Mouse (Mus musculus) embryonic facial prominence, embryonic 13.5 days (tissue): Measurements from ENCODE around the gene Arid1a. TPM values are rescaled to one million over a fixed set of nuclear protein-coding genes. Genes with fewer than 3 reads are reported as not detected.

ENCODE experiments used
- ATAC-seq: fragments of 200-750 bp; cut with Nextera tagmentation; 2 replicates; pipeline ENCODE4 v1.8.0; 2017; ENCODE audit warnings: low read depth; ENCODE audit not compliant: insufficient number of reproducible peaks, insufficient read depth, low FRiP score, low TSS enrichment
- H3K27ac ChIP-seq: fragments of 300-500 bp; sonication (generic); 2 replicates; pipeline ENCODE4 v1.5.1; 2015; ENCODE audit warnings: moderate library complexity, mild to moderate bottlenecking, inconsistent platforms
- H3K27me3 ChIP-seq: fragments of 300-500 bp; sonication (generic); 2 replicates; pipeline ENCODE4 v1.6.1; 2015; ENCODE audit warnings: mild to moderate bottlenecking, inconsistent platforms
- H3K36me3 ChIP-seq: fragments of 300-500 bp; sonication (generic); 2 replicates; pipeline ENCODE4 v1.6.1; 2015; ENCODE audit warnings: mild to moderate bottlenecking, inconsistent platforms
- H3K4me1 ChIP-seq: fragments of 300-500 bp; sonication (generic); 2 replicates; pipeline ENCODE4 v1.6.1; 2015; ENCODE audit warnings: inconsistent platforms
- H3K4me2 ChIP-seq: fragments of 300-500 bp; sonication (generic); 2 replicates; pipeline ENCODE4 v1.6.1; 2015; ENCODE audit warnings: moderate library complexity, mild to moderate bottlenecking, inconsistent platforms
- H3K4me3 ChIP-seq: fragments of 300-500 bp; sonication (generic); 2 replicates; pipeline ENCODE4 v1.5.1; 2015; ENCODE audit warnings: mild to moderate bottlenecking, inconsistent platforms
- H3K9ac ChIP-seq: fragments of 300-500 bp; sonication (generic); 2 replicates; pipeline ENCODE4 v1.6.1; 2015; ENCODE audit warnings: mild to moderate bottlenecking, inconsistent platforms
- H3K9me3 ChIP-seq: fragments of 300-500 bp; sonication (generic); 2 replicates; pipeline ENCODE4 v1.6.1; 2016; ENCODE audit warnings: inconsistent platforms
- WGBS: fragments of 180-500 bp; shearing (Covaris S2); methylation state at CpG from one replicate; pipeline ENCODE4 v1.1.7; 2015; ENCODE audit warnings: mixed read lengths; 5-methylcytosine and 5-hydroxymethylcytosine counted together
- polyA plus RNA-seq: library from polyadenylated mRNA; unstranded; fragments of >200 nt; fragmentation: Nextera tagmentation; extraction: Ambion mirVana; gene quantifications from 2 replicates; pipeline ENCODE4 v1.2.1, GENCODE M21; 2015

Gene Arid1a
- polyA plus RNA-seq, 1 experiment from 2014 or later, result 36.0 TPM

DNA sequence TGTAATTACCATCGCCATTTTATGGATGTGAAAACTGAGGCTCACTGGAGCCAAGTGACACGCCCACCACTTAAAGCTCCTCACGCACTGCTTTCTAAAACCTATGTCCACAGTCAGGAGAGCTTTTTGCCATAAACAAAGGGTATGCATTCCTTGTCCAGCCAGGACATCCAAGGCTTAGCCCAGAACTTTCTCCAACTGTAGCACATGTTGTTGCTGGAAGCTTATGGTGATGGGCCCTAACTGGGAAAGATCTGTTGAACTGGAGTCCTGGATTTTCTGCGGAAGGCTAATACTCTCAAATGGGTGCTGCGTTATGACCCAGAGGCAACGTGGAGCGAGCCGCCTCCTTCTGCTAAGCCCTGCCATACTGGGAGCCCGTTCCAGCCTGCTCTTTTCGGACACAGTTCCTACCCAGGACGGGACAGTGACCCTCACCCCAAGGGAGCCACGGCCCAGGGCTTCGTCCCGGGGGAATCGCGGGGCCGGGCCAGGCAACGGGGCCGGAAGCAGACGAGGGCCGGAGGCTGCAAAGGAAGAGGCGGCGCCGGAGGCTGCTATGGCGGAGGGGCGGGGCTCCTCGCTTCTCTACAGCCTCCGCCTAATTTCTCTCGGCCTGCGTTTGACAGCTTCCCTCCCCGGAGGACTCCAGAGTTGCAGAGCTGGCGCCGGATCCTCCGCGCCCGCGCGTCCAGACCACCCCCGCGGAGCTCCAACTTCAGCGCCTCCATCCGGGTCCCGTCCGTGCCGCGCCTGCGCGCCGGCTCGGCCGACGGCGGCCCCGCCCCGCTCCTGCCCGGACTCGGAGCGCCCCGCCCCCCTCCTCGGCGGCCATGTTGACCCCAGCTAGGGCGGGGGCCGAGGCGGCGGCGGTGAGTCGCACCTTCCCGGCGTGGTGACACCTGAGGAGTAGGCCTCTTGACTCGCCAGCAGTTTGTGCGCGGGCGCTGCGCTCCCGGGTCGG, 84.4 kb downstream of the Arid1a start, which contains the start of gene Pigv:
Gene Pigv, minus strand, starts transcription at position 767 of the 964 bp plus-strand sequence.
- WGBS, result under 1% methylated on average over 76 of the region's 76 CpGs
- H3K9me3 ChIP-seq, result no peaks in the 10 kb centered on the region
- peak within 1 kb of the TSS; percentile 99 for H3K27ac ChIP-seq
- peaks cover 50% of the 10 kb centered on the region for H3K4me1 ChIP-seq
- H3K36me3 ChIP-seq, result peaks cover 14% of the 10 kb centered on the region
- peak within 1 kb of the TSS; percentile 93 for H3K9ac ChIP-seq
- no peaks in the 10 kb centered on the region for H3K27me3 ChIP-seq
- peak; percentile 93 for ATAC-seq
- H3K4me2 ChIP-seq, result peak within 1 kb of the TSS; percentile 76
- peak within 1 kb of the TSS; percentile 76 for H3K4me3 ChIP-seq

DNA sequence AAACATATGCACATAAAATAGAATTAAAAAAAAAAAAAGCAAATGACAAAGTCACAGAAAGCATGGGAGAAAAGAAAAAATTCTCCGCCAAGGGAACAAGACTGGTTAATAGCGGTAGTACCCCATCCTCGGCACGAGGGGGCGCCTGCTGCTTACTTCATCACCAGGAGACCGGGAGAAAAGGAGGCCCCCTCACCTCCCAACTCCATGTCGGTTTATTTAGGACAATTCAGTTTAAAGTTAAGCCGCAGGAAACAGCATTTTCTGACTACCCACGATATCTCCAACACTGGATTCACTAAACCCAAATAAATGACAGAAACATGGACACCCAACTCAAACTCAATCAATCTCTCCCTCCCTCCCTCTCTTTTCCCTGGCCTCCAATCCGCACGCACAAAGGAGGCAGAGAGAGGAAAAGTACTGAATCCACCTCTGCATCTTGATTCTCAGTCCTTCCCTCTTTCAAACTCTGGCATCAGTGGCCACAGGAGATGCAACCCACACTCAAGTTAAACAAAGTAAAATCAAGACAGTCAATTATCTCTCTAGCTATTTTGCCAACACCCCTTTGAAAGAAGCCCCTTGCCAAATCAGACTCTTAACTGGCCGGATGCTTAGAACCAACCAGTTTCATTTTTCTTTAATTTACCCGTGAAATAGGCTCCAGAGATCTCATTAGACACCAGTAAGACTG, 85.2 kb downstream of the Arid1a start:
- peak overlapping the region; percentile 76 for H3K4me3 ChIP-seq
- 3% methylated on average over 13 of the region's 13 CpGs for whole genome bisulfite sequencing
- H3K36me3 ChIP-seq, result peaks cover 19% of the 10 kb centered on the region
- no peak for ATAC-seq
- H3K4me2 ChIP-seq, result peak overlapping the region; percentile 76
- H3K9ac ChIP-seq, result peak overlapping the region; percentile 93
- peak overlapping the region; percentile 99 for H3K27ac ChIP-seq
- no peaks in the 10 kb centered on the region for H3K9me3 ChIP-seq
- peaks cover 43% of the 10 kb centered on the region for H3K4me1 ChIP-seq
- H3K27me3 ChIP-seq, result no peaks in the 10 kb centered on the region

DNA sequence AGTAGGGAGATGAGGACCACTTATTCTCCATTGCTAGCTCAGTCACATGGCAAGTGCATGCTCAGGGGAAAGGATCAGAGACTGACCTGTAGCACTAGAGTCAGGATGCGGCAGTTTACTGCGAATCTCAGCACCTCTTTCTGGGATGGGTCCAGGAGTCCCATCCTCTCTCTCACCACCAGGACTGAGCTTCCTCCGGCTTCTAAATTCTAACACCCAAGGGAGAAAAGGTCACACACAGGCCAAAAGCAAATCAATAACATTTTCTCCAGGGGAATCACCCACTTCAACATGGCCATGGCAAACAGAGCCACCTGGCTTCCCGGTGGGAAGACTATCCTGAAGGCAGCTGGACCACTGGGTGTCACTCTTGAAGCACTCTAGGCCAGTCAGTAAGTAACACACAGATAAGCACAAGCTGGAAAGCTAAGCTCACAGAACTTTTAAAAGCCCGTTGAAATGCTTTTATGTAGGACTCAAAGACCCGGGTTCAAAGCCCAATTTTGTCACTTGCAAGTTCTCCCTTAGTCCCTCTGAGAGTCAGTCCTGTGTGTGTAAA, 86.8 kb downstream of the Arid1a start:
- Histone ChIP-seq H3K4me3 (no peak overlapping the region), H3K27ac (no peak overlapping the region), H3K4me1 (peaks cover 37% of the 10 kb centered on the region), H3K9ac (0 out of 2 replicates have a peak overlapping the region, but pooled peaks have one; percentile 22), H3K9me3 (no peaks in the 10 kb centered on the region), H3K4me2 (no peak overlapping the region), H3K27me3 (no peaks in the 10 kb centered on the region), H3K36me3 (peaks cover 28% of the 10 kb centered on the region)
- WGBS, result 65% methylated on average over 6 of the region's 6 CpGs
- no peak for ATAC-seq

DNA sequence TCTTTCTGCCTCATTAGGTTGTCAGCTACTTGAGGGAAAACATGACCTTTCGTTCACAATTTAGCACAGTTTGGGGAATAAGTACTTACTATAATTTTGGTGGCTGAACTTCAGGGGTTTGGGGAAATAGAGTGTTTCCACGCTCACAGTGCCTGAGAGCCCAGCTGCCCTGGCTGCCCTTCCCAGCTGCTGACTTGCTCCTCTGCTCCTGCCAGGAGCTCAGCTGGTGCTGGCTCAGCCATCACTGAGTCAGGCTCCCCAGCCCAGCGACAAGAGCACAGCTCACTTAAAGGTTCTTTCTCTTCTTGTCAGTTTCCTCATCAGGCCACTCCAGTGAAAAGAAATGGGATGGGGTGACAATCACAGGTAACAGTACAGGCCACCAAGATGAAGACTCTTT, 88.0 kb downstream of the Arid1a start:
- H3K36me3 ChIP-seq, result peaks cover 33% of the 10 kb centered on the region
- no peak for ATAC-seq
- no peaks in the 10 kb centered on the region for H3K27me3 ChIP-seq
- no peak overlapping the region for H3K9ac ChIP-seq
- H3K4me3 ChIP-seq, result no peak overlapping the region
- H3K4me2 ChIP-seq, result no peak overlapping the region
- WGBS, result 72% methylated on average over 3 of the region's 3 CpGs
- H3K9me3 ChIP-seq, result no peaks in the 10 kb centered on the region
- peaks cover 27% of the 10 kb centered on the region for H3K4me1 ChIP-seq
- no peak overlapping the region for H3K27ac ChIP-seq

DNA sequence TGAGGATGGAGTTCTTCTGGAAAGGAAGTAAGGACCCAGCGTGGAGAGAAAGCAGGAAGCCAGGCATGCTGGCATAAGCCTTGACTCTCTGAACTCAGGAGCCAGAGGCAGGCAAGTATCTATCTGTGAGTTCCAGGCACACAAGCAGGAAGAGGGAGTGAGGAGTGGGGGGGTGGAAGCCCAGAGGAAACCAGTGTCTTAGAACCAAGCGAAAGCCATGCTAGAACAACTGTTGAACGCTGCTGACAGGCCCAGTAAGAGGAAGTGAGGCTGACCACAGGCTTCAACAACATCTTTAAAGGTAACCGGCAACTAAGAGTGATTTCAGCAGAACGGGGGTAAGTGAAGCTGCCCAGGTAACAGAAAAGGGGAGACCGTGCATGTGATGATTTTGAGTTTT, 90.4 kb downstream of the Arid1a start:
- no peaks in the 10 kb centered on the region for H3K9me3 ChIP-seq
- no peak overlapping the region for H3K4me2 ChIP-seq
- H3K36me3 ChIP-seq, result peaks cover 42% of the 10 kb centered on the region
- H3K9ac ChIP-seq, result no peak overlapping the region
- H3K4me1 ChIP-seq, result peaks cover 21% of the 10 kb centered on the region
- 85% methylated on average over 6 of the region's 6 CpGs for WGBS
- no peak overlapping the region for H3K4me3 ChIP-seq
- H3K27ac ChIP-seq, result no peak overlapping the region
- ATAC-seq, result no peak
- H3K27me3 ChIP-seq, result no peaks in the 10 kb centered on the region

DNA sequence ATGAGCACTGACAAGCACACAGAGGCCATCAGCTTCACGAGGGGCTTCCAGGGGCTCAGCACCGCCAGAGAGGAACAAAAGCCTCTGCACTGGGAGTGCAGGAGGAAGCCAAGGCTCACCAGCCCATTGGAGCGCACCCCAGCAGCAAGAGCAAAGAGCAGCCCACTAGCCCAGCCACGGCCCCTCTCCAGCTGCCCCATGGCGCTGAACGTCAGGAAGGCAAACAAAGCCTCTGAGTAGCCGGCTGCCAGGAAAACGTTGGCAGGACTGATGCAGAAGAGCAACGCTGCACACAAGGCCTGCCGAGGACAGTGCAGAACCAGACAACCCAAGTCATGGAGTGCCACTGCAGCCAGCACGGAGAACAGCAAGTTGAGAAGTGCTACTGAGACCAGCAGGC, 91.5 kb downstream of the Arid1a start:
- Histone ChIP-seq H3K9me3 (no peaks in the 10 kb centered on the region), H3K9ac (0 out of 2 replicates have a peak overlapping the region, but pooled peaks have one; percentile 21), H3K4me2 (no peak overlapping the region), H3K4me1 (peaks cover 23% of the 10 kb centered on the region), H3K27me3 (no peaks in the 10 kb centered on the region), H3K27ac (no peak overlapping the region), H3K4me3 (no peak overlapping the region), H3K36me3 (peaks cover 42% of the 10 kb centered on the region)
- 65% methylated on average over 11 of the region's 11 CpGs for WGBS
- no peak for ATAC-seq

DNA sequence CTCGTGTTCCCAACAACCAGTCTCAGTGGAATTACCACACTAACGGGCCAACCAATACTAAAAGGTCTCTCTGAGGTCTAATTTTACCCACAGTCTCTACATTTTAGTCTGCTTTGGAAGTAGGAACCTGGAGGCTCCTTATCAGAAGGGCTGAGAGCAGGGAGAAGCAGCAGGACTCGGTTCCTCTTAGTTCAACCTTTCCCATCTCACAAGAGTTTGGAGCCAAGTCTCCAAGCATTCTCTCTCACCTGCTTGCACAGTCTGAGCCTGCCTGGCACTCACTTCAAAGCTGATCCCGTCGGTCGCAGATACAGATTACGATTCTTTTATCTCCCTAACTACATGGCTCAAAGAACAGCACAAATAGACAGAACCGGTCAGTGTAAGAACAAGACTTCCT, 93.6 kb downstream of the Arid1a start:
- Histone ChIP-seq H3K9me3 (no peaks in the 10 kb centered on the region), H3K36me3 (peaks cover 34% of the 10 kb centered on the region), H3K4me3 (no peak overlapping the region), H3K9ac (no peak overlapping the region), H3K27ac (no peak overlapping the region), H3K4me2 (no peak overlapping the region), H3K4me1 (peaks cover 41% of the 10 kb centered on the region), H3K27me3 (no peaks in the 10 kb centered on the region)
- no peak for ATAC-seq
- 83% methylated on average over 8 of the region's 8 CpGs for WGBS

DNA sequence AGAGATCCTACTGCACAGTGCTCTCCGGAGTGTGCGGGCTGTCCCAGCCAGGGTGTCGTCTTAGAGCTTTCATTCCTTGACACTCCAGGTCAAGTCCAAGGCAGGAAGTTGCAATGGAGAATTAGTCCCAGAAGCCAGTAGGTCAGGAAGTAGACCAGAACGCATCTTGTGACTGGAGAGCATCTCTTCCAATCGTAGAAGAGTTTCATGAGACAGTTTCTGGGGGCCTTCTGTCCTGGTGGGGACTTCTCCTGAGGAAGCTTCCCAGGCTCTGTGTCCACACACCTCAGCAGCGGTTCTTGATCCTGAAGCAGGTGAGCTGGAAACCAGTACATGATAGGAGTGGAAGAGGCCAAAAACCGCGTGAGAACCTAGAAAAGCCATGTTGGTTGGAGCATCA, 94.1 kb downstream of the Arid1a start:
- ATAC-seq, result no peak
- peaks cover 43% of the 10 kb centered on the region for H3K4me1 ChIP-seq
- 89% methylated on average over 8 of the region's 8 CpGs for WGBS

DNA sequence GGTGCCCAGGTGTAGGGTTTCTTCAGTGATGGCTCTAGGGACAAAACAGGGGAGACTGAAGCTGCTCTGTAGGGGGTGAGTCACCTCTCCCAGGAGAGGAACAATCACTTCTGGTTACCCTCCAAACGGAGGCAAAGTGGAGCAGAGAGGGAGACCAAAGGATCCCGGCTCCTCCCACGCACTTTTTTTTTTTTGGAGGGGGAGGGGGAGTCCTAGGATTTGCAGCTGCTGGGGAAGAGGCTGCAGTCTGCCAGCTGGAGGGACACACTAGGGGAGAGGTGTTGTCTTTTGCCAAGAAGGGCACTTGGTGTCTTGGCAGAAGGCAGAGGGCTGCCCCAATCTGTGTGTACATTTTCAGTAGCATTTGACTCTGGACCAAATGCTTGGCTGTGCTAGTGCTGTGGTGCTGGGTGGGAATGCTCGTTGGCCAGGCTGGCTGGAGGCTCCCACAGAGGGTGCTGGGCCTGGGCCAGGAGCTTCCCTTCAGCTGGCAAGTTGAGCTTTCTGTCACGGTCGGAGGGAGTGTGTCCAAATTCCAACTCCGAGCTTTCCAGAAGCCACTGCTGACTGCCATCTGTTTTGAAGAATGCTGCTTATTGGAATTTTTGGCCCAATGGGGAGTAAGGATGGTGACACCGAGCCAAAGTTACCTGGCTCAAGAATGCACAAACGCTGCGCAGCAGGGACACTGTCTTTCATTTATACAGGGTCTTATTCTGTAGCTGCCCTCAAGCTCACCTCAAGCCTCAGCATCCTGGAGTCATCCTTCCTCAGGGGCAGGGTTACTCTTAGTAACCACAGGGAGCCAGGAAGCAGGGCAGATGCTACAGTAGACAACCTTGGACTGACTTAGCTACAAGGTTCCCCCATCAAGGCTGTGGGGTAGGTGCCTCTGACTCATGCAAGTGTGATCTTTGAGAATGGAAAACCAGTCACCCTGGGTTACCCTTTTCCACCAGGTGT, 96.1 kb downstream of the Arid1a start:
- Histone ChIP-seq H3K9me3 (no peaks in the 10 kb centered on the region), H3K27me3 (no peaks in the 10 kb centered on the region), H3K4me1 (peaks cover 48% of the 10 kb centered on the region), H3K4me2 (peak overlapping the region; percentile 66), H3K4me3 (peak overlapping the region; percentile 36), H3K27ac (peak overlapping the region; percentile 97), H3K36me3 (peaks cover 22% of the 10 kb centered on the region), H3K9ac (peak overlapping the region; percentile 66)
- ATAC-seq, result peak; percentile 76
- 5% methylated on average over 10 of the region's 10 CpGs for WGBS

More for the DNA sequence above, 94.1 kb downstream of the Arid1a start:
- Histone ChIP-seq H3K27ac (no peak overlapping the region), H3K27me3 (no peaks in the 10 kb centered on the region), H3K4me3 (no peak overlapping the region), H3K36me3 (peaks cover 30% of the 10 kb centered on the region), H3K4me2 (no peak overlapping the region), H3K9me3 (no peaks in the 10 kb centered on the region), H3K9ac (no peak overlapping the region)

DNA sequence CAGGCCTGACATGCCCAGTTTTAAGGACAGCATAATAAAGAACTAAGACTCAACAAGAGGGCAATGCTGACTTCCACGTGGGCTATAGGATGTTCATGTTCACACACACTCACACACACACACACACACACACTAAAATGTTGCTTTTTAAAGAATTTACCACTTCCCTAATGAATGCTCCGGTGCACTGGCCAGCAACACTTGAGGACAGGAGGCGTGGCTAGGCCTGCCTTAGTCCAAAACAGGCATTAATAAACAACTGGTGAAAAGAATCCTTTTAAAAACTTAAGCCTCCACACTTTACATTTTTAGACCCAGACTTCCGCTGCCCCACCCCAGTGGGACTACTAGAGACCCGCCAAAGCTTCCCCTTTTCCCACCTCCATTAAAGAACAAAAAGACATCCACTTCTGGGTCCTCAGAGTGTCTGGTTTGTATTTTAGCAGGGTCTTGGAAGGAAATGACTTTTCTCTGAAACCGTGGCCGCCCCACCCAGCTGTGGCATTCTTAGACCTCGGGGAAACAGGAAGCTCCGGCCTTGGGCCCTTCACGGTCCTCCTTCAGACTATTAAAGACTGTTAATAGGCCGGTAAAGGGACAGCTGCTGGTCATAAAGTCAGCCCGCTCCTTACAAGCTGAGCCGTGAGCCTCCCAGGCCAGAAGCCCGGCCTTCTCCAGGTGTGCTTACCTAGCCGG, 96.9 kb downstream of the Arid1a start:
- Histone ChIP-seq H3K4me3 (peak overlapping the region; percentile 36), H3K27me3 (no peaks in the 10 kb centered on the region), H3K4me1 (peaks cover 43% of the 10 kb centered on the region), H3K9me3 (no peaks in the 10 kb centered on the region), H3K4me2 (peak overlapping the region; percentile 66), H3K27ac (peak overlapping the region; percentile 97), H3K9ac (peak overlapping the region; percentile 66), H3K36me3 (peaks cover 14% of the 10 kb centered on the region)
- 4% methylated on average over 15 of the region's 15 CpGs for WGBS
- ATAC-seq, result no peak
